Mouse (Mus musculus) mouse embryonic stem cell (cell line): ENCODE results near the gene Olfr1158.
"Not testable (repeated sequence)": the region's sequence is repeated elsewhere in the genome, so short reads cannot be mapped to it uniquely, and the experiment has no call there.

ENCODE experiments used
- in situ Hi-C, 2 experiments: fragments of 300-500 bp; cut with MboI; formaldehyde crosslinking; loops; 1 replicate in 1 of 2; 3 replicates in 1 of 2; pipeline ENCODE4 v1.14.3; 2019 to 2020; ENCODE audit warnings: low sequenced_read_pairs in 2 of 2, low pct_unique_long_range_greater_than_20kb in 1 of 2, mixed read lengths in 1 of 2; ENCODE audit not compliant: unreplicated experiment in 1 of 2

The Olfr1158 gene

GRCm38 (mm10) chr2:87989813-87990212, at the start of gene Olfr1158:
Gene Olfr1158 (plus strand): TSS chr2:87990113.
- in situ Hi-C loops: no loop called here

GRCm38 (mm10) chr2:87945037-87945436, 44.9 kb upstream of the Olfr1158 start, which contains the start of gene Olfr1155:
Gene Olfr1155 (minus strand): TSS chr2:87945137.
- in situ Hi-C loops: no loop called here

GRCm38 (mm10) chr2:87953000-87953399, 36.9 kb upstream of the Olfr1158 start, which contains the start of gene Olfr1156:
Gene Olfr1156 (minus strand): TSS chr2:87953100.
- in situ Hi-C loops: no loop called here

- in situ Hi-C loops: no loop called here
Measured at GRCm38 (mm10) chr2:87968199-87968598, 21.7 kb upstream of the Olfr1158 start, which contains the start of gene Olfr1157. Gene Olfr1157 (minus strand): TSS chr2:87968299.

- in situ Hi-C loops: no loop called here
Measured at GRCm38 (mm10) chr2:87974563-87974962, 15.3 kb upstream of the Olfr1158 start, which contains the start of gene Olfr74. Gene Olfr74 (minus strand): TSS chr2:87974663.

GRCm38 (mm10) chr2:88007515-88008318, 17.8 kb downstream of the Olfr1158 start, which contains the start of gene Olfr1160:
Gene Olfr1160 (minus strand): TSS chr2:88008268.
- in situ Hi-C loops: no loop called here

GRCm38 (mm10) chr2:88022474-88022873, 32.6 kb downstream of the Olfr1158 start, which contains the start of gene Olfr1161:
Gene Olfr1161 (plus strand): TSS chr2:88022774.
- in situ Hi-C loops: not testable (repeated sequence)

- in situ Hi-C loops: no loop called here
Measured at GRCm38 (mm10) chr2:88037599-88037998, 47.7 kb downstream of the Olfr1158 start, which contains the start of gene Olfr73. Gene Olfr73 (minus strand): TSS chr2:88037699.
